Mouse (Mus musculus) CH12.LX (cell line): ENCODE data around the gene Kpnb1. TPM values are rescaled to one million over a fixed set of nuclear protein-coding genes. Genes with fewer than 3 reads are reported as not detected.

Source experiments
- DNase-seq: peaks from one replicate; pipeline ENCODE4 v3.0.0-alpha.2; 2013; ENCODE audit errors: extremely low read depth
- H3K27ac ChIP-seq: 2 replicates; pipeline ENCODE4 v1.5.1; 2012; ENCODE audit warnings: low read depth, mild to moderate bottlenecking, control low read depth, moderate library complexity; ENCODE audit not compliant: insufficient read depth
- H3K27me3 ChIP-seq: replicated peaks from 2 replicates; pipeline ENCODE3; 2012; ENCODE audit warnings: inconsistent platforms
- H3K36me3 ChIP-seq, 2 experiments: replicated peaks in 1 of 2; 2 replicates each; pipeline versions ENCODE3 to v1.6.1; 2012; ENCODE audit warnings: inconsistent platforms in 1 of 2, low read length in 1 of 2, mild to moderate bottlenecking in 1 of 2, mixed read lengths in 1 of 2, moderate library complexity in 1 of 2; ENCODE audit not compliant: control insufficient read depth in 1 of 2, insufficient read depth in 1 of 2
- H3K4me1 ChIP-seq, 2 experiments: 2 replicates each; pipeline ENCODE4 v1.6.1; 2012; ENCODE audit warnings: inconsistent platforms in 1 of 2, moderate library complexity in 1 of 2; ENCODE audit not compliant: insufficient read depth in 2 of 2, control insufficient read depth in 1 of 2
- H3K4me2 ChIP-seq: 2 replicates; pipeline ENCODE4 v1.6.1; 2012; ENCODE audit warnings: low read depth, mild to moderate bottlenecking, control low read depth; ENCODE audit not compliant: poor library complexity, insufficient read depth, severe bottlenecking
- H3K4me3 ChIP-seq, 3 experiments: fragments of 150-350 bp in 1 of 3; sonication (generic) in 1 of 3; replicated peaks in 1 of 3; 2 replicates each; pipeline versions ENCODE3 to v1.5.1; 2011 to 2012; ENCODE audit warnings: low read depth in 2 of 3, low read length in 2 of 3, mild to moderate bottlenecking in 2 of 3, moderate library complexity in 2 of 3, control low read depth in 1 of 3, improper control_type of control experiment in 1 of 3, inconsistent platforms in 1 of 3, mixed read lengths in 1 of 3; ENCODE audit not compliant: poor library complexity in 1 of 3
- H3K79me2 ChIP-seq: replicated peaks from 2 replicates; pipeline ENCODE4 v1.6.1; 2012; ENCODE audit warnings: mild to moderate bottlenecking, moderate library complexity; ENCODE audit not compliant: control insufficient read depth, poor library complexity, insufficient read depth, severe bottlenecking; ENCODE audit errors: extremely low read depth
- H3K9ac ChIP-seq: 2 replicates; pipeline ENCODE4 v1.6.1; 2012; ENCODE audit warnings: low read depth, mild to moderate bottlenecking, control low read depth, moderate library complexity; ENCODE audit not compliant: insufficient read depth
- H3K9me3 ChIP-seq: replicated peaks from 2 replicates; pipeline ENCODE3; 2012; ENCODE audit warnings: low read length, inconsistent platforms, mixed read lengths
- BHLHE40 ChIP-seq: IDR thresholded peaks from 2 replicates; pipeline ENCODE4 v1.6.1; 2011; ENCODE audit warnings: mild to moderate bottlenecking, low read depth, low read length, improper control_type of control experiment
- E2F4 ChIP-seq: IDR thresholded peaks from 2 replicates; pipeline ENCODE4 v1.6.1; 2011; ENCODE audit warnings: low read depth, low read length, improper control_type of control experiment; ENCODE audit not compliant: insufficient replicate concordance
- ETS1 ChIP-seq: conservative IDR thresholded peaks from 2 replicates; pipeline ENCODE4 v1.6.1; 2012; ENCODE audit warnings: low read depth, mild to moderate bottlenecking, inconsistent platforms, low read length, improper control_type of control experiment, moderate library complexity
- GABPA ChIP-seq: IDR thresholded peaks from 2 replicates; pipeline ENCODE4 v1.6.1; 2012; ENCODE audit warnings: low read depth, low read length, improper control_type of control experiment, inconsistent platforms; ENCODE audit not compliant: insufficient replicate concordance
- IRF4 ChIP-seq: IDR thresholded peaks from 2 replicates; pipeline ENCODE4 v1.6.1; 2014; ENCODE audit warnings: low read depth, mild to moderate bottlenecking, inconsistent platforms, low read length, improper control_type of control experiment
- MAFK ChIP-seq: IDR thresholded peaks from 2 replicates; pipeline ENCODE4 v1.6.1; 2011; ENCODE audit warnings: low read length, improper control_type of control experiment; ENCODE audit not compliant: insufficient replicate concordance
- MAX ChIP-seq: IDR thresholded peaks from 2 replicates; pipeline ENCODE4 v1.6.1; 2011; ENCODE audit warnings: low read length, improper control_type of control experiment
- MAZ ChIP-seq: IDR thresholded peaks from 2 replicates; pipeline ENCODE4 v1.6.1; 2012; ENCODE audit warnings: low read depth, mild to moderate bottlenecking, inconsistent platforms, low read length, improper control_type of control experiment, moderate library complexity
- MEF2A ChIP-seq: IDR thresholded peaks from 2 replicates; pipeline ENCODE4 v1.6.1; 2014; ENCODE audit warnings: low read depth, mild to moderate bottlenecking, inconsistent platforms, low read length, improper control_type of control experiment, borderline replicate concordance
- MXI1 ChIP-seq: IDR thresholded peaks from 2 replicates; pipeline ENCODE4 v1.6.1; 2011; ENCODE audit warnings: mild to moderate bottlenecking, low read depth, low read length, improper control_type of control experiment
- MYC ChIP-seq: IDR thresholded peaks from 2 replicates; pipeline ENCODE4 v1.6.1; 2011; ENCODE audit warnings: low read depth, mild to moderate bottlenecking, improper control_type of control experiment, low read length
- NELFE ChIP-seq: IDR thresholded peaks from 2 replicates; pipeline ENCODE4 v1.6.1; 2011; ENCODE audit warnings: low read depth, low read length, improper control_type of control experiment
- NRF1 ChIP-seq: IDR thresholded peaks from 2 replicates; pipeline ENCODE4 v1.6.1; 2014; ENCODE audit warnings: low read depth, mild to moderate bottlenecking, inconsistent platforms, low read length, improper control_type of control experiment, moderate library complexity
- POLR2AphosphoS2 ChIP-seq: IDR thresholded peaks from 2 replicates; pipeline ENCODE4 v1.6.1; 2011; ENCODE audit warnings: low read depth, low read length, improper control_type of control experiment
- RCOR1 ChIP-seq: conservative IDR thresholded peaks from 2 replicates; pipeline ENCODE4 v1.6.1; 2012; ENCODE audit warnings: low read depth, mild to moderate bottlenecking, inconsistent platforms, low read length, improper control_type of control experiment
- SMC3 ChIP-seq: IDR thresholded peaks from 2 replicates; pipeline ENCODE4 v1.6.1; 2011; ENCODE audit warnings: low read depth, low read length, improper control_type of control experiment
- TCF12 ChIP-seq: IDR thresholded peaks from 2 replicates; pipeline ENCODE4 v1.6.1; 2014; ENCODE audit warnings: low read depth, mild to moderate bottlenecking, inconsistent platforms, low read length, improper control_type of control experiment
- UBTF ChIP-seq: IDR thresholded peaks from 2 replicates; pipeline ENCODE4 v1.6.1; 2012; ENCODE audit warnings: low read depth, mild to moderate bottlenecking, inconsistent platforms, low read length, improper control_type of control experiment, moderate library complexity
- USF2 ChIP-seq: conservative IDR thresholded peaks from 2 replicates; pipeline ENCODE4 v1.6.1; 2011; ENCODE audit warnings: low read depth, low read length, improper control_type of control experiment
- ZMIZ1 ChIP-seq: IDR thresholded peaks from 2 replicates; pipeline ENCODE4 v1.6.1; 2012; ENCODE audit warnings: low read depth, mild to moderate bottlenecking, inconsistent platforms, low read length, improper control_type of control experiment
- ZNF384 ChIP-seq: IDR thresholded peaks from 2 replicates; pipeline ENCODE4 v1.6.1; 2012; ENCODE audit warnings: low read depth, low read length, improper control_type of control experiment, inconsistent platforms
- dilution Hi-C: fragments of 300-500 bp; cut with MboI; formaldehyde crosslinking; loops from 2 replicates; pipeline ENCODE4 v1.14.3; 2020; ENCODE audit warnings: low sequenced_read_pairs; ENCODE audit not compliant: extremely low pct_unique_long_range_greater_than_20kb, extremely low pct_ligation_motif_present
- in situ Hi-C: fragments of 300-500 bp; cut with MboI; formaldehyde crosslinking; loops from 3 replicates; pipeline ENCODE4 v1.14.3; 2019; ENCODE audit warnings: low sequenced_read_pairs, low pct_ligation_motif_present, low pct_unique_long_range_greater_than_20kb, mixed read lengths
- polyA plus RNA-seq: library from polyadenylated mRNA; unstranded; fragments of >175 nt; gene quantifications from 2 replicates; pipeline ENCODE4 v1.2.1, GENCODE M21; 2012; ENCODE audit warnings: low read depth; ENCODE audit not compliant: insufficient read length
- total RNA-seq, 2 experiments: library from RNA; depleted of rRNA; stranded (reverse); fragments of 300-350 nt in 1 of 2; fragments of >200 nt in 1 of 2; gene quantifications; 2 replicates each; pipeline ENCODE4 v1.2.3; 2012 to 2014

Kpnb1 gene
- total and polyA plus RNA-seq, 3 experiments, result 194 to 411 (median 234) TPM

- in situ Hi-C loops (no loop called here), dilution Hi-C loops (no loop called here)
Observed at GRCm38 (mm10) chr11:97220211-97220610, 32.5 kb upstream of the Kpnb1 start.

DNA sequence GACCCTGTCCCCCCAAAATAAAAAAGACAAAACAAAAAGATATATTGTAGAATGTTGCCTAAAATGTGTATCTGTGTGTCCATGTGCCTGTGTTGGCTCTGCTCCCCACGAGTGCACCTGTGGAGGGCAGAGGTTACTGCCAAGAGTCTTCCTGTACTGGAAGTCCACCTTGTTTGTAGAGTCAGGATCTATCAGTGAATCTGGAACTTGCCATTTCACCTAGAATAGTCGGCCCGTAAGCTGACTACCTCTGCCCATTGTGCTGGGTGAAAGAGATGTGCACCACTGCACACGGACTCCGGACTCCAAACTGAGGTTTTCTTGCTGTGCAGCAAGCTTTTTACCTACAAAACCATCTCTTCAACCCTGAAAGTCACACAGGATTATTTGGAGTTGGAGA is 26.7 kb upstream of the Kpnb1 start:
- Histone ChIP-seq H3K9me3 (peaks cover 3% of the 10 kb centered on the region), H3K9ac (no peak overlapping the region), H3K4me1 (no peaks in the 10 kb centered on the region), H3K27me3 (no peaks in the 10 kb centered on the region), H3K4me3 (no peak overlapping the region), H3K36me3 (peaks cover 75 to 92% of the 10 kb centered on the region in 2 experiments), H3K4me2 (no peak overlapping the region), H3K27ac (no peak overlapping the region), H3K79me2 (no peaks in the 10 kb centered on the region)
- in situ Hi-C loops (no loop called here), dilution Hi-C loops (no loop called here)
- DNase-seq, result no peak
- no peak for TF ChIP-seq GABPA
- TF ChIP-seq ETS1, result no peak
- TF ChIP-seq MEF2A, result no peak
- TF ChIP-seq MXI1, result no peak
- TF ChIP-seq NELFE, result no peak
- no peak for TF ChIP-seq POLR2AphosphoS2
- TF ChIP-seq E2F4, result no peak
- no peak for TF ChIP-seq UBTF
- no peak for TF ChIP-seq SMC3
- no peak for TF ChIP-seq MAZ
- no peak for TF ChIP-seq USF2
- TF ChIP-seq RCOR1, result no peak

More at GRCm38 (mm10) chr11:97220211-97220610, 32.5 kb upstream of the Kpnb1 start:
- no peaks in the 10 kb centered on the region for H3K4me1 ChIP-seq
- no peak overlapping the region for H3K4me3 ChIP-seq
- TF ChIP-seq MEF2A (no peak), MYC (no peak), BHLHE40 (no peak), MAFK (no peak), ZNF384 (no peak), TCF12 (no peak), MAX (no peak), IRF4 (no peak), NRF1 (no peak), ZMIZ1 (no peak)
- TF ChIP-seq, all 38 proteins: peak for 0
- H3K9ac ChIP-seq, result no peak overlapping the region
- no peaks in the 10 kb centered on the region for H3K79me2 ChIP-seq
- H3K27me3 ChIP-seq, result no peaks in the 10 kb centered on the region
- DNase-seq, result no peak
- peaks cover 69 to 85% of the 10 kb centered on the region in 2 experiments for H3K36me3 ChIP-seq
- peaks cover 3% of the 10 kb centered on the region for H3K9me3 ChIP-seq
- no peak overlapping the region for H3K27ac ChIP-seq
- no peak overlapping the region for H3K4me2 ChIP-seq
